Mouse (Mus musculus) ES-E14 (cell line): Measurements from ENCODE around the gene Pls1.

Experiments used
- CHD2 ChIP-seq: IDR thresholded peaks from 2 replicates; pipeline ENCODE4 v1.6.1; 2014; ENCODE audit warnings: mild to moderate bottlenecking, low read depth, low read length, inconsistent platforms
- HCFC1 ChIP-seq: IDR thresholded peaks from 2 replicates; pipeline ENCODE4 v1.6.1; 2012; ENCODE audit warnings: low read length, inconsistent platforms, borderline replicate concordance; ENCODE audit not compliant: insufficient read depth
- MAFK ChIP-seq: IDR thresholded peaks from 2 replicates; pipeline ENCODE4 v1.6.1; 2014; ENCODE audit warnings: mild to moderate bottlenecking, low read depth, low read length, inconsistent platforms; ENCODE audit not compliant: insufficient read depth
- ZC3H11A ChIP-seq: IDR thresholded peaks from 2 replicates; pipeline ENCODE4 v1.6.1; 2012; ENCODE audit warnings: low read depth, mild to moderate bottlenecking, inconsistent platforms, low read length, borderline replicate concordance
- ZNF384 ChIP-seq: IDR thresholded peaks from 2 replicates; pipeline ENCODE4 v1.6.1; 2012; ENCODE audit warnings: low read depth, low read length, inconsistent platforms

GRCm38 (mm10) chr9:95796323-95796722 lies 48.8 kb downstream of the Pls1 start:
- TF ChIP-seq ZC3H11A, result no peak
- no peak for TF ChIP-seq MAFK
- no peak for TF ChIP-seq HCFC1
- no peak for TF ChIP-seq ZNF384
- TF ChIP-seq CHD2, result no peak
